Mouse (Mus musculus): ENCODE results near the gene Ubald1. TPM values are rescaled to one million over a fixed set of nuclear protein-coding genes. Genes with fewer than 3 reads are reported as not detected.
A peak's percentile ranks its signal among the peaks of the same experiment; 100 is the strongest.

The Ubald1 gene
- total and polyA plus RNA-seq, 2 experiments from 2014 or later: 37.7 to 79.2 TPM

- Histone ChIP-seq H3K4me3 (ENCODE audit: low read depth, low read length) (no peak overlapping the region), H3K4me2 (ENCODE audit: low read depth) (no peak overlapping the region), H3K9me3 (ENCODE audit: low read length) (no peaks in the 10 kb centered on the region), H3K27ac (ENCODE audit: low read depth, low read length) (no peak overlapping the region), H3K4me1 (ENCODE audit: insufficient read depth) (no peaks in the 10 kb centered on the region), H3K9ac (no peak overlapping the region), H3K27me3 (ENCODE audit: insufficient read depth, low read length) (no peaks in the 10 kb centered on the region), H3K36me3 (ENCODE audit: insufficient read depth) (peaks cover 62% of the 10 kb centered on the region)
- no peak for ATAC-seq
- TF ChIP-seq CTCF (IDR thresholded peaks at IDR 0.05; ENCODE audit: low read depth): no peak
- 93% methylated on average over 3 of the region's 3 CpGs for WGBS
- DNase-seq: no peak
Measured at GRCm38 (mm10) chr16:4915931-4916330, 35.8 kb upstream of the Ubald1 start.

DNA sequence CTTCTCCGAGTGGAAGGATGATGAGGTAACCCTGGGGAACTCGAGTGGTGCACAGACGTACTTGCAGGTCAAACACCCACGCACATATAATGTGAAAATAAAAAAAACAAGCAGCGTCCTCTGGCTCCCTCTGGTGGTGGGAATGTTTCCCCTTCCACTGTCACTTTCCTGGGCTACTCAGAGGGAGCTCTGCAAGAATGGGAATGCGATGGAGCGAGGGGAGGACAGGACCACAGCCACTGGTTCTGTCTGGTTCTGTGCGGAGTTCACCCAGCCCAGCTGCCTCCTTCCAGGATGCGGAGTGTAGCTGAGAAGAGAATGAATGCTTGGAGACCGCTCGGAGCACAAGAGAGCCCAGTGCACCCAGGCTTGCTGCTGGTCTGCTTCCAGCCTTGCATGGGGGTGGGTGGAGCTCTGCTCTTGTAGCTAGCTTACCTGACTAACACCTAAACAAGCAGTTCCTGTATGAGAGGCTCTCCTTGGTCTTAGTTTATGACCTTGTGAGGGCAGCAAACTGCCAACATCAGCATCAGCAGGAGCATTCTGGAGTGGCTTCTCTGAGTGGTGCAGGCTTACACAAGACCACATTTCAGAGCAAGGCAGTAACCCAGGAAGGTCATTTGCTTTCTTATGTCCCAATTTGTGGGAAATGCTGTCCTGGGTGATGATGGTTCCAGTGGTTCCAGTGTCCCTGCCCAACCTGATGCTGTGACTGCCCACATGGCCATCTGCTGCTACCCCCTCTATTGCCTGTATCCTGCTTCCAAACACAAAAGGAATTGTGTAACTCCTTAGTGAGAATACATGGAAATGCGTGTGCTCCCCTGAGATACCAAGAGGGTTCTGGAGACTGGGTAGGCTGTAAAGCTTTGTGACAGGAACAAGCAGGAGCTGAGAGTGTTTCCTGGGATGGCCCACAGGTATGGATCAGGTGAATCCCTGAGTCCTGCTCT is 33.9 kb upstream of the Ubald1 start:
- WGBS: 34% methylated on average over 12 of the region's 12 CpGs
- Histone ChIP-seq H3K27ac (ENCODE audit: low read depth, low read length) (peak overlapping the region; percentile 36; the same call in 1 of the 2 replicates), H3K4me1 (ENCODE audit: insufficient read depth) (no peaks in the 10 kb centered on the region), H3K4me2 (ENCODE audit: low read depth) (no peak overlapping the region), H3K9me3 (ENCODE audit: low read length) (no peaks in the 10 kb centered on the region), H3K36me3 (ENCODE audit: insufficient read depth) (peaks cover 65% of the 10 kb centered on the region), H3K4me3 (ENCODE audit: low read depth, low read length) (no peak overlapping the region), H3K27me3 (ENCODE audit: insufficient read depth, low read length) (no peaks in the 10 kb centered on the region), H3K9ac (no peak overlapping the region)
- peak; percentile 97 for TF ChIP-seq CTCF (IDR thresholded peaks at IDR 0.05; ENCODE audit: low read depth)
- DNase-seq (peak; percentile 83), ATAC-seq (peak; percentile 82)

GRCm38 (mm10) chr16:4912907-4913782 is 33.0 kb upstream of the Ubald1 start:
- 75% methylated on average over 11 of the region's 11 CpGs for WGBS
- TF ChIP-seq CTCF (IDR thresholded peaks at IDR 0.05; ENCODE audit: low read depth): peak; percentile 26; the same call in 1 of the 2 replicates
- peaks cover 69% of the 10 kb centered on the region for H3K36me3 ChIP-seq (ENCODE audit: insufficient read depth)

GRCm38 (mm10) chr16:4912074-4912648 is 32.0 kb upstream of the Ubald1 start:
- H3K36me3 ChIP-seq (ENCODE audit: insufficient read depth): peaks cover 66% of the 10 kb centered on the region

More at GRCm38 (mm10) chr16:4912907-4913782, 33.0 kb upstream of the Ubald1 start:
- Histone ChIP-seq H3K9me3 (ENCODE audit: low read length) (no peaks in the 10 kb centered on the region), H3K4me1 (ENCODE audit: insufficient read depth) (no peaks in the 10 kb centered on the region), H3K27ac (ENCODE audit: low read depth, low read length) (peak overlapping the region; percentile 36), H3K4me3 (ENCODE audit: low read depth, low read length) (no peak overlapping the region), H3K4me2 (ENCODE audit: low read depth) (no peak overlapping the region), H3K9ac (no peak overlapping the region), H3K27me3 (ENCODE audit: insufficient read depth, low read length) (no peaks in the 10 kb centered on the region)
- DNase-seq: no peak
- ATAC-seq: peak; percentile 18

GRCm38 (mm10) chr16:4910758-4911157 is 30.6 kb upstream of the Ubald1 start:
- Histone ChIP-seq H3K4me2 (ENCODE audit: low read depth) (no peak overlapping the region), H3K4me1 (ENCODE audit: insufficient read depth) (no peaks in the 10 kb centered on the region), H3K4me3 (ENCODE audit: low read depth, low read length) (no peak overlapping the region), H3K36me3 (ENCODE audit: insufficient read depth) (peaks cover 53% of the 10 kb centered on the region), H3K9me3 (ENCODE audit: low read length) (no peaks in the 10 kb centered on the region), H3K9ac (no peak overlapping the region), H3K27ac (ENCODE audit: low read depth, low read length) (no peak overlapping the region), H3K27me3 (ENCODE audit: insufficient read depth, low read length) (no peaks in the 10 kb centered on the region)
- WGBS: 91% methylated on average over 8 of the region's 8 CpGs
- DNase-seq: no peak
- ATAC-seq: no peak
- no peak for TF ChIP-seq CTCF (IDR thresholded peaks at IDR 0.05; ENCODE audit: low read depth)

More at GRCm38 (mm10) chr16:4912074-4912648, 32.0 kb upstream of the Ubald1 start:
- H3K4me2 ChIP-seq (ENCODE audit: low read depth): no peak overlapping the region
- WGBS: 81% methylated on average over 10 of the region's 10 CpGs
- H3K27me3 ChIP-seq (ENCODE audit: insufficient read depth, low read length): no peaks in the 10 kb centered on the region
- no peaks in the 10 kb centered on the region for H3K4me1 ChIP-seq (ENCODE audit: insufficient read depth)
- no peak for ATAC-seq
- H3K9me3 ChIP-seq (ENCODE audit: low read length): no peaks in the 10 kb centered on the region
- DNase-seq: no peak
- H3K27ac ChIP-seq (ENCODE audit: low read depth, low read length): no peak overlapping the region
- H3K4me3 ChIP-seq (ENCODE audit: low read depth, low read length): no peak overlapping the region
- H3K9ac ChIP-seq: no peak overlapping the region
- TF ChIP-seq CTCF (IDR thresholded peaks at IDR 0.05; ENCODE audit: low read depth): no peak

GRCm38 (mm10) chr16:4909745-4910144 is 29.6 kb upstream of the Ubald1 start:
- DNase-seq: no peak
- Histone ChIP-seq H3K36me3 (ENCODE audit: insufficient read depth) (peaks cover 47% of the 10 kb centered on the region), H3K4me1 (ENCODE audit: insufficient read depth) (no peaks in the 10 kb centered on the region), H3K9ac (no peak overlapping the region), H3K4me2 (ENCODE audit: low read depth) (no peak overlapping the region), H3K9me3 (ENCODE audit: low read length) (no peaks in the 10 kb centered on the region), H3K27ac (ENCODE audit: low read depth, low read length) (no peak overlapping the region), H3K4me3 (ENCODE audit: low read depth, low read length) (no peak overlapping the region), H3K27me3 (ENCODE audit: insufficient read depth, low read length) (no peaks in the 10 kb centered on the region)
- peak; percentile 60 for TF ChIP-seq CTCF (IDR thresholded peaks at IDR 0.05; ENCODE audit: low read depth)
- WGBS: 99% methylated on average over 2 of the region's 2 CpGs
- no peak for ATAC-seq

Data from forebrain, postnatal 0 days (tissue).